Mouse (Mus musculus): ENCODE data around the gene Guk1. TPM values are rescaled to one million over a fixed set of nuclear protein-coding genes. Genes with fewer than 3 reads are reported as not detected.

Gene Guk1
- polyA plus RNA-seq, 1 experiment from 2014 or later, result 261 TPM

Other genes with a start within 250 kb of the Guk1 start
- 345 and 399 TPM in 2 replicates for gene Hist3h2ba, start 243.3 kb downstream of the Guk1 start, polyA plus RNA-seq (2015; fragmentation: Nextera tagmentation; extraction: Ambion mirVana)
- 107 and 115 TPM in 2 replicates for gene Hist3h2a, start 237.5 kb downstream of the Guk1 start, polyA plus RNA-seq (2015; fragmentation: Nextera tagmentation; extraction: Ambion mirVana)
- 1.3 and 2.1 TPM in 2 replicates for gene Trim17, start 237.5 kb downstream of the Guk1 start, polyA plus RNA-seq (2015; fragmentation: Nextera tagmentation; extraction: Ambion mirVana)
- gene Trim11, start 214.1 kb downstream of the Guk1 start, polyA plus RNA-seq (2015; fragmentation: Nextera tagmentation; extraction: Ambion mirVana), result 19.5 and 22.3 TPM in 2 replicates
- gene Obscn, start 55.8 kb downstream of the Guk1 start, polyA plus RNA-seq (2015; fragmentation: Nextera tagmentation; extraction: Ambion mirVana), result 0.29 and 0.36 TPM in 2 replicates
- gene Iba57, start 28.5 kb downstream of the Guk1 start, polyA plus RNA-seq (2015; fragmentation: Nextera tagmentation; extraction: Ambion mirVana), result 7.3 and 7.6 TPM in 2 replicates
- 0.21 and 0.30 TPM in 2 replicates for gene Gjc2, start 9.0 kb downstream of the Guk1 start, polyA plus RNA-seq (2015; fragmentation: Nextera tagmentation; extraction: Ambion mirVana)
- gene Mrpl55, start 10.3 kb upstream of the Guk1 start, polyA plus RNA-seq (2015; fragmentation: Nextera tagmentation; extraction: Ambion mirVana), result 80.3 and 91.1 TPM in 2 replicates
- gene 2310033P09Rik, start 16.1 kb upstream of the Guk1 start, polyA plus RNA-seq (2015; fragmentation: Nextera tagmentation; extraction: Ambion mirVana), result 25.0 and 25.2 TPM in 2 replicates
- gene Arf1, start 36.1 kb upstream of the Guk1 start, polyA plus RNA-seq (2015; fragmentation: Nextera tagmentation; extraction: Ambion mirVana), result 644 and 651 TPM in 2 replicates
- gene Wnt3a, start 98.5 kb upstream of the Guk1 start, polyA plus RNA-seq (2015; fragmentation: Nextera tagmentation; extraction: Ambion mirVana), result 0.21 and 0.26 TPM in 2 replicates
- gene Wnt9a, start 114.7 kb upstream of the Guk1 start, polyA plus RNA-seq (2015; fragmentation: Nextera tagmentation; extraction: Ambion mirVana), result 3.0 and 3.6 TPM in 2 replicates
- not detected in 2 replicates for gene Prss38, start 183.4 kb upstream of the Guk1 start, polyA plus RNA-seq (2015; fragmentation: Nextera tagmentation; extraction: Ambion mirVana)

Measured in midbrain, embryonic 16.5 days (tissue).